Mouse (Mus musculus) lung, postnatal 0 days (tissue): Measurements from ENCODE around the gene Ccdc88c.

ENCODE experiments used
- CTCF ChIP-seq: IDR thresholded peaks from 2 replicates; pipeline ENCODE4 v1.5.1; 2016; ENCODE audit warnings: antibody characterized with exemption, mild to moderate bottlenecking
- EP300 ChIP-seq: IDR thresholded peaks from 2 replicates; pipeline ENCODE4 v1.6.1; 2016; ENCODE audit warnings: antibody characterized with exemption, mild to moderate bottlenecking, control low read depth

GRCm38 (mm10) chr12:100979616-100980015 is 49.2 kb downstream of the Ccdc88c start:
- TF ChIP-seq CTCF (no peak), EP300 (no peak)
